Mouse (Mus musculus): ENCODE measurements at regions not wholly inside any gene's neighbourhood (a gene's known extent, or its start where the extent isn't known, plus 50 kb on each side); places are given as distances from the start of the nearest gene placed in this dataset.

GRCm38 (mm10) chr7:29601337-29601736, 82.9 kb upstream of the Sipa1l3 start:
- no peak for TF ChIP-seq POLR2A (IDR thresholded peaks at IDR 0.05; ENCODE audit: low read depth, low read length)
- TF ChIP-seq CTCF (IDR thresholded peaks at IDR 0.05; ENCODE audit: borderline replicate concordance, insufficient read depth, low read length): no peak
